Mouse (Mus musculus) embryonic facial prominence, embryonic 14.5 days (tissue): Measurements from ENCODE around the gene Gfm2. TPM values are rescaled to one million over a fixed set of nuclear protein-coding genes. Genes with fewer than 3 reads are reported as not detected.
A peak's percentile ranks its signal among the peaks of the same experiment; 100 is the strongest.

ENCODE experiments used
- ATAC-seq: fragments of 200-750 bp; cut with Nextera tagmentation; 2 replicates; pipeline ENCODE4 v1.8.0; 2017; ENCODE audit warnings: low read depth, moderate number of reproducible peaks, moderate TSS enrichment
- DNase-seq: peaks from one replicate; pipeline ENCODE4 v3.0.0-alpha.2; 2015; ENCODE audit warnings: low spot score
- H3K27ac ChIP-seq: fragments of 300-500 bp; sonication (generic); replicated peaks from 2 replicates; pipeline ENCODE4 v1.5.1; 2014; ENCODE audit warnings: low read depth, mild to moderate bottlenecking, low read length, moderate library complexity
- H3K27me3 ChIP-seq: fragments of 300-500 bp; sonication (generic); replicated peaks from 2 replicates; pipeline ENCODE4 v1.6.1; 2014; ENCODE audit warnings: low read length; ENCODE audit not compliant: control insufficient read depth, insufficient read depth
- H3K36me3 ChIP-seq: fragments of 300-500 bp; sonication (generic); 2 replicates; pipeline ENCODE4 v1.6.1; 2014; ENCODE audit warnings: low read length, mixed read lengths; ENCODE audit not compliant: control insufficient read depth, insufficient read depth
- H3K4me1 ChIP-seq: fragments of 300-500 bp; sonication (generic); 2 replicates; pipeline ENCODE4 v1.6.1; 2014; ENCODE audit warnings: antibody characterized with exemption, low read length; ENCODE audit not compliant: control insufficient read depth, insufficient read depth
- H3K4me2 ChIP-seq: fragments of 300-500 bp; sonication (generic); 2 replicates; pipeline ENCODE4 v1.6.1; 2014; ENCODE audit warnings: low read depth, mild to moderate bottlenecking, low read length, moderate library complexity, mixed read lengths
- H3K4me3 ChIP-seq: fragments of 300-500 bp; sonication (generic); 2 replicates; pipeline ENCODE4 v1.5.1; 2014; ENCODE audit warnings: low read depth, mild to moderate bottlenecking, low read length
- H3K9ac ChIP-seq: fragments of 300-500 bp; sonication (generic); 2 replicates; pipeline ENCODE4 v1.6.1; 2014; ENCODE audit warnings: low read depth, mild to moderate bottlenecking, low read length, moderate library complexity, mixed read lengths
- H3K9me3 ChIP-seq: fragments of 300-500 bp; sonication (generic); 2 replicates; pipeline ENCODE4 v1.6.1; 2016; ENCODE audit warnings: low read length; ENCODE audit not compliant: control insufficient read depth
- WGBS: fragments of 180-500 bp; shearing (Covaris S2); extraction: QIAGEN DNeasy Blood & Tissue Kit; methylation state at CpG from one replicate; pipeline ENCODE4 v1.1.7; 2014; 5-methylcytosine and 5-hydroxymethylcytosine counted together
- polyA plus RNA-seq: library from polyadenylated mRNA; unstranded; fragments of >200 nt; fragmentation: Nextera tagmentation; extraction: Ambion mirVana; gene quantifications from 2 replicates; pipeline ENCODE4 v1.2.1, GENCODE M21; 2014

The Gfm2 gene
- polyA plus RNA-seq, 1 experiment from 2014 or later: 23.1 TPM

DNA sequence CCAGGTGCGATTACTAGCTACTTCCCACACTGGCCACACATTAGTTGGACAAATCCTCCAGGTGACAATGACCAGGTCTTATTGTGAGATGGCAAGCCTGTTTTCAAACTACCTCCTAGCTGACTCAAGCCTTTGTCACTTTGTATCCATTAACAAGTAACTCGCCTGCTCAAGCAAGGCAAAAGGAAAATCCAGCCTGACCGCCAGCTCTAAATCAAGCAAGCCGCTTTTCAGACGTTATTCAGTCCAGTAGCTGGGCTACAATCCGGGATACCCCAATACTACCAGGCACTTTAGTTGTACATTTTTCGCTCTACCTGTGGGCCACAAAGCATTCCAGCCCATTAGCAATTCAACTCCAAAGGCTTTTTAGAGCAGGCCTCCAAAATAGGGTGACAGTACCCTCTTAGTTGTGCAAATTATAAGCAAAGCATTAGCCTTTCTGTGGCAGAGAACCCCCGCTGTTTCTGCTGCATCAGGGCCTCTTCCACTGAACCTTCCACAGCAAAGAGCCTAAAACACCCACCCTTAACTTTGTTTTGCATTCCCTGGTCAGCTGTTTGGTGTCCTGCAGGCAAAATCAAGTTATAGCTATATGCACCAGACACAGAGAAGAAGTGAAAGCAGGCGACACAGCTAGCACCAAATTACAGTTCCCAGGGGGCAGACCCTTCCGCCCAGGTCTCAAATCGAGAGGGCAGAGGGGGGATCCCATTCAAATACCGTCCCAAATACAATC, 58.6 kb downstream of the Gfm2 start:
- no peak for ATAC-seq

GRCm38 (mm10) chr13:97196925-97197218, 59.1 kb downstream of the Gfm2 start:
- Histone ChIP-seq H3K9me3 (no peaks in the 10 kb centered on the region), H3K4me3 (no peak overlapping the region), H3K27me3 (no peaks in the 10 kb centered on the region), H3K4me2 (no peak overlapping the region), H3K9ac (no peak overlapping the region), H3K36me3 (no peaks in the 10 kb centered on the region), H3K4me1 (no peaks in the 10 kb centered on the region; the same call in 1 of the 2 replicates), H3K27ac (no peak overlapping the region)
- ATAC-seq: no peak
- 74% methylated on average over 2 of the region's 2 CpGs for WGBS
- DNase-seq: no peak

More for the DNA sequence above, 58.6 kb downstream of the Gfm2 start:
- Histone ChIP-seq H3K9ac (no peak overlapping the region), H3K4me1 (no peaks in the 10 kb centered on the region; the same call in 1 of the 2 replicates), H3K27me3 (no peaks in the 10 kb centered on the region), H3K4me2 (no peak overlapping the region), H3K36me3 (no peaks in the 10 kb centered on the region), H3K9me3 (no peaks in the 10 kb centered on the region), H3K27ac (no peak overlapping the region), H3K4me3 (no peak overlapping the region)
- 67% methylated on average over 12 of the region's 12 CpGs for WGBS
- DNase-seq: no peak

DNA sequence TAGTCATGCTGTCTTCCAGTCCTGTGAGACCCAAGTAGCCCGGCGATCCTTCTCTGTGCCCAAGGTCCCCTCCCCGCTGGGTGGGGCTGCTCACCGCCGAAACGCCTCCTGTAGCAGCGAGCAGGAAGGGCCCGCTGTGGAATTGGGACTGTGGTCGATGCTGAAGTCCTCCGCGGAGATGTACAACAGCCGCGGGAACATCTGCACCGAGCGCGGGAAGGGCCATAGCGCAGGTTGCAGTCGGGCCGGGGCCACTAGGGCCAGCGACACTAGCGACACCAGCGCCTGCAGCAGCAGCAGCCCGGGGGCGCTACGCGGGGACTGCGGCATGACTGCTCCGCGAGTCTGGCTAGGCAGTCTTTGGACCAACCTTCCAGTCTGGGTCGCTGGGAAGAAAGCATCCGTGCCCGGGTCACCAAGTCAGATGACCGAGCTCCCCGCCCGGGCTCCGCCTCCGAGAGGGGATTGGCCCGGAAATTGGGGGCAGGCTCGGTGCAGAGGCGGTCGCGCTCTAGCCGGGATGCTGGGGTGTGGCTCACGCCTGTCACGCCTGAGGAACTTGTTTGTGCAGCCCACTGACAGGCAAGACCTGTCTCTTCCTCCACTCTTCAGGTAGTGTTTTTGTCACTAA, 60.3 kb downstream of the Gfm2 start, which contains the start of gene Hexb:
Hexb (minus strand) TSS at position 426 of the 631 bp plus-strand sequence.
- H3K27ac ChIP-seq: peak within 1 kb of the TSS; percentile 65

DNA sequence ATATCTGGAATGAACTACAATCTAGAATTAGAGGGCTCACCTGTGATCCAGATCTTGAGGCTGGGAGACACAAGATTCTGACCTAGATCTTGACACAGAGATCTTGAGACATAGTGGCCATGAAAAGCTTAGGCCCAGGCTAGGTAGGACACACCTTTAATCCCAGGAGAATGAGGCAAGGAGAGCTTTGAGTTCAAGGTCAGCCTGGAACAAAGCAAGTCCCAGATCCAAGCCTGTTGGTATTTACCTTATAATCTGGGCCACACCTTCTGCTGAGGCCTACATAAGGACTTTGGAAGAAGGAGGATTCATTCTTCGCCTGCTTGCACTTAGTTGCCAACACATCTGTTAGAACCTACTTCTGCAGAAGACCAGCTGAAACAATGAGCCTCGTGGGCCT, 61.4 kb downstream of the Gfm2 start:
- H3K9me3 ChIP-seq: no peaks in the 10 kb centered on the region
- no peaks in the 10 kb centered on the region for H3K27me3 ChIP-seq
- H3K27ac ChIP-seq: no peak overlapping the region
- WGBS: 75% methylated on average over 2 of the region's 2 CpGs
- no peak overlapping the region for H3K9ac ChIP-seq
- no peak overlapping the region for H3K4me2 ChIP-seq
- no peaks in the 10 kb centered on the region; the same call in 1 of the 2 replicates for H3K4me1 ChIP-seq
- H3K4me3 ChIP-seq: no peak overlapping the region
- no peaks in the 10 kb centered on the region for H3K36me3 ChIP-seq
- DNase-seq (no peak), ATAC-seq (no peak)

More for the DNA sequence above, 60.3 kb downstream of the Gfm2 start, which contains the start of gene Hexb:
- Histone ChIP-seq H3K4me3 (peak within 1 kb of the TSS; percentile 70), H3K36me3 (no peaks in the 10 kb centered on the region), H3K9ac (peak within 1 kb of the TSS; percentile 72), H3K4me2 (peak within 1 kb of the TSS; percentile 97), H3K27me3 (no peaks in the 10 kb centered on the region), H3K4me1 (no peaks in the 10 kb centered on the region; the same call in 1 of the 2 replicates), H3K9me3 (no peaks in the 10 kb centered on the region)
- ATAC-seq: peak; percentile 95
- WGBS: 0% methylated on average over 34 of the region's 45 CpGs
- DNase-seq: peak; percentile 93

DNA sequence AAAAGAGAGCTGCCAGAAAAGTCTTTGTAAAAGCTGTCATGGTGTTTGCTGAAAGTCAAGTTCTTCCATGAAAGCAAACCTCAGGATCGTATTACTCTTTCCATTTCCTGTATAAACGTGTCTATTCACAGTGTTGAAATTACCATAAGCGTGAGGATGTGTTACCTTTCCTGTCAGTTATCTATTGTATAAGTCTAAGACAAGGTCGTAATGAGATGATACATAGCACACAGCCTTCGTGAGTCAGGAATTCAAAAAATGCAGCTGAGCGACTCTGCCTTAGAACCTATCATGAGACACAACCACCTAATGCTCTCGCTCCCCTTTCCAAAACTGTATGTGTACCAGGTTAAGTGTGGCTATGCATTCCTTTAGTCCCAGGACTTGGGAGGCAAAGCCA, 63.3 kb downstream of the Gfm2 start:
- ATAC-seq: peak; percentile 37; the same call in 1 of the 2 replicates

GRCm38 (mm10) chr13:97201896-97202295, 64.2 kb downstream of the Gfm2 start:
- H3K4me2 ChIP-seq: no peak overlapping the region
- H3K9ac ChIP-seq: no peak overlapping the region
- H3K36me3 ChIP-seq: no peaks in the 10 kb centered on the region
- H3K27me3 ChIP-seq: no peaks in the 10 kb centered on the region
- 74% methylated on average over 4 of the region's 4 CpGs for WGBS
- no peak overlapping the region for H3K27ac ChIP-seq
- no peak for ATAC-seq
- H3K4me1 ChIP-seq: peaks cover 3% of the 10 kb centered on the region; the same call in 1 of the 2 replicates
- H3K4me3 ChIP-seq: no peak overlapping the region
- DNase-seq: no peak
- H3K9me3 ChIP-seq: no peaks in the 10 kb centered on the region

More for the DNA sequence above, 63.3 kb downstream of the Gfm2 start:
- Histone ChIP-seq H3K27me3 (no peaks in the 10 kb centered on the region), H3K9me3 (no peaks in the 10 kb centered on the region), H3K4me2 (no peak overlapping the region), H3K4me3 (no peak overlapping the region), H3K4me1 (peaks cover 3% of the 10 kb centered on the region; the same call in 1 of the 2 replicates), H3K36me3 (no peaks in the 10 kb centered on the region), H3K9ac (no peak overlapping the region), H3K27ac (no peak overlapping the region)
- WGBS: 50% methylated on average over 7 of the region's 7 CpGs
- DNase-seq: peak; percentile 63

GRCm38 (mm10) chr13:97205052-97205701, 67.4 kb downstream of the Gfm2 start:
- H3K9me3 ChIP-seq: no peaks in the 10 kb centered on the region
- H3K4me1 ChIP-seq: 0 out of 2 replicates have a peak, but pooled peaks cover 3% of the 10 kb centered on the region
- H3K4me2 ChIP-seq: peak overlapping the region; percentile 57
- peak overlapping the region; percentile 33 for H3K4me3 ChIP-seq
- peak; percentile 73 for ATAC-seq
- H3K36me3 ChIP-seq: no peaks in the 10 kb centered on the region
- peak overlapping the region; percentile 64 for H3K27ac ChIP-seq
- H3K27me3 ChIP-seq: no peaks in the 10 kb centered on the region
- 12% methylated on average over 18 of the region's 18 CpGs for WGBS
- peak; percentile 93 for DNase-seq
- H3K9ac ChIP-seq: peak overlapping the region; percentile 38

DNA sequence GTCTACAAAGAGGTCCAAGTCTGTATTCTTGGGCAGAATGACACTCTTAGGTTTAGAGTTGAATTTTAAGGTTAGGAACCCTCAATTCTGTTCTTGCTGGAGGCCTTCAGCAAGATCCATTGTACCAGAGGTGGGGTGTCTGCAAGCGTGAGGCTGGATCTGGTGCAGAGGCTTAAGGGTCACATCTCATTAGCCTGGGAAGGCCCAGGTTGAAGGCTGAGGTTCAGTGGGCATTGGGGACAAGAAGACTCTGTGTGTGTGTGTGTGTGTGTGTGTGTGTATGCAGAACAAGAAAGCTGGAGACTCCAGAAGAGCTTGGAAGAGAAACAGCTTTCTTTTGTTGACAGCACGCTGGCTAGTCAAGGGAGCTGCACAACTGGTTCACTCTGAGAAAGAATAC, 68.3 kb downstream of the Gfm2 start:
- Histone ChIP-seq H3K27ac (no peak overlapping the region), H3K4me2 (no peak overlapping the region), H3K27me3 (no peaks in the 10 kb centered on the region), H3K9ac (no peak overlapping the region), H3K36me3 (no peaks in the 10 kb centered on the region), H3K4me3 (no peak overlapping the region), H3K9me3 (no peaks in the 10 kb centered on the region), H3K4me1 (0 out of 2 replicates have a peak, but pooled peaks cover 3% of the 10 kb centered on the region)
- no peak for DNase-seq
- 92% methylated on average over 2 of the region's 2 CpGs for WGBS
- no peak for ATAC-seq
